Mouse (Mus musculus) WW6 (cell line): Measurements from ENCODE around the gene Rab14.
A peak's percentile ranks its signal among the peaks of the same experiment; 100 is the strongest.

ENCODE experiments used
- DNase-seq: peaks from one replicate; pipeline ENCODE4 v3.0.0-alpha.2; 2013; ENCODE audit warnings: low read depth, low spot score

Gene Rab14

GRCm38 (mm10) chr2:35199971-35200897, 686 bp downstream of the Rab14 start:
- DNase-seq = no peak

- no peak for DNase-seq
Measured at GRCm38 (mm10) chr2:35199541-35199940, 1.4 kb downstream of the Rab14 start.

DNA sequence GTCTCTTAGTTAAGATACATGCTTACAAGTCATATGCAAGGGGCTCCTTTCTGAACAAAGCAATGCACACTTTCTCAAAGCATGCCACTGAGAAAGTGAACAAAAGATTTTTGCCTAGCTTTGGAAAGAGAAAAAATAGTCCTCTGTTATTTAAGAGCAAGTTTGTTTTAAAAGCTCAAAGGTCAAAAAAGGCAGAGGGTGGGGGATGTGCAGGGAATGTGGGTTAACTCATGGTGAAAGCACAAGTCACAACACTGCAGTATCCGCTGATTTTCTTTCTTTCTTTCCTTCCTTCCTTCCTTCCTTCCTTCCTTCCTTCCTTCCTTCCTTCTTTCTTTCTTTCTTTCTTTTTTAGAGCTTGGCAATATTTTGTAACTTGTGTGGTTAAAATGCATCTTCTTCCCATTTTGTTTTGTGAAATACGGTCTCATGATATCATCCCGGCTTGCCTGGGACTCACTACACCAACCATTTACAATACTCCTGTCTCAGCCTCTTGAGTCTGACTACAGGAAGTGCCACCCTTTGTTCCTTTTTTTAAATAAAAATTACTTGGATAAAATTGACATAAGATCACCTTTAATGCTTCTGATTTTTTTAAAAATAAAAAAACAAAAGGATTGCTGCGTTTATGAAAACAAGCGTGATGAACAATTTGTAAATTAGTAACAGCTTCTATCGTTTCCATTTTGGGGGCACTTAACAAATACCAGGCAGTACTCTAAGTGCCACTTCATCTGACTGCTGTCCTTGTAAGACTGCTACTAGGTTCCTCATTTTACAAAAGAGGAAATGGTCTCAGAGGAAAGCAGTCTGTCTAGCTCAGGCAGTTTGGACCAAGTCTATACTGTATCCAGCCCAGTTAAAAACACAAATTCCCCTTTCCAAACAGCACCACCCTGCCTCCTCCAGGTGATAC, 5.0 kb downstream of the Rab14 start:
- no peak for DNase-seq

GRCm38 (mm10) chr2:35193976-35194375, 6.9 kb downstream of the Rab14 start:
- no peak for DNase-seq

- DNase-seq = no peak
Measured at GRCm38 (mm10) chr2:35188929-35189328, 12.0 kb downstream of the Rab14 start.

GRCm38 (mm10) chr2:35183115-35183673, 17.7 kb downstream of the Rab14 start:
- no peak for DNase-seq

- DNase-seq = no peak
Measured at GRCm38 (mm10) chr2:35178153-35178552, 22.8 kb downstream of the Rab14 start.

DNA sequence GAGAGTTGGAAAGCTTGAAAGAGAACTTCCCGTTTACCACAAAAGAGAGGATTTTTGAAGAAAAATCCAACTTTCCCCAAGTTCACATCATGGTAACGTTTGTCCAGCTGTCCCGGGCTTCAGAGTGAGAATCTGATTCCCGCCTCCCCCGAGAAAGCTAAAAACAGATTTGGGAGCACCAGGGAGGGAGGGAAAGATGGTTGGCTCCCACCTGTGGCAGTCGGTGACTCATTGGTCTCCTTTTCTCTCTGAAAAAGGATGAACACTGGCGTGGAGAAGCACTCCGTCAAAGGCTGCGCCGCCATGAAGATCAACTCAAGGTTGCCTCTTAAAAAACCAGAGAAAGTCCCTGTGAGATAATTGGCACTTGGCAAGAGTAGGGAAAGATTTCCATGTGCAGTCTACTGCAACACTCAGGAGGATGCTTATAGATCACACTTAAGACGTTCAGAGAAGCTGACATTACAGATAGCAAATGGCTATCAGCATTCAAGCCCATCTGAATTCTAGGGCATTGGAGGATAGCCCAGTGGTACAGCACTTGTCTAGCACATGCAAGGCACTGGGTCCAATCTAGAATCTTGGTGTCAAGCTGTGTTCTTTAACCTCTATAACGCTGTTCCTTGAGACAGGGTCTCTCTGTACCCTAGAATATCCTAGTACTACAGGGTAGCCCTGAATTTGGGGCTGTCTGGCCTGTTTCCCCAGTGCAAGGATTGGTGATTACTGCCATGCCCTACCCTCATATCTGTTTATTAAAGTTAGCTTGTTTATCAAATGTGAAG, 25.4 kb downstream of the Rab14 start:
- no peak for DNase-seq

DNA sequence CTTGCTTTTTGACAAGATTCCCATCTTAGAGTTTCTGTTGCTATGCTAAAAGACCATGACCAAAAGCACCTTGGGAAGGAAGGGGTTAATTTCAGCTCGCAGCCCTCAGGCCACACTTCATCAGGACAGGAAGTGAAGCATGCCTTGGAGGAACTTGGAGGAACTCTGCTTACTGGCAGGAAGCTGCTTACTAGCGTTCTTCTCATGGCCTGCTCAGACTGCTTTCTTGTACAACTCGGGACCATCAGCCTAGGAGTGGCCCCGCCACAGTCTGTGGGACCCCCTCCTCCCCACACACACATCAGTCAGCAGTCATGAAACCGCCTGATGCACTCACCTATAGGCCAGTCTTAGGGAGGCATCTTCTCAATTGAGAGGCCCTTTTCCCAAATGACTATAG, 26.8 kb downstream of the Rab14 start:
- DNase-seq = no peak

DNA sequence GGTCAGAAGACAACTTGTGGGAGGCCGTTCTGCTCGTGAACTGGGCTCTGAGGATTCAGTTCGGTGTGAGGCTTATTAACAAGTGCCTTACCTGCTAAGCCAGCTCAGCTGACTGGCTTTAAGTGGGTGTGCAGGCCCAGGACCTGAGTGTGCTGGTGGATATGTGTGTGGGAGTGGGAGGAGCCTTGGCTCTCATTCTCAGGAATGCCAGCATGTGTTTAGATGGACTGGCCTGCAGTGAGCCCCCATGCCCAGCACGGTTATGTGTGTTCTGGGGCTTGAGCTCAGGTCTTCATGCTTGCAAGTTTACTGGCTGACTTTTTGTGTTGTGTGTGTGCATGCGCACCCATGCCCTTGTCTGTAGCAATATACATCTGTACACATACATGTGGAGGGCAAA, 27.3 kb downstream of the Rab14 start:
- DNase-seq = no peak

GRCm38 (mm10) chr2:35172246-35172645, 28.7 kb downstream of the Rab14 start:
- no peak for DNase-seq

DNA sequence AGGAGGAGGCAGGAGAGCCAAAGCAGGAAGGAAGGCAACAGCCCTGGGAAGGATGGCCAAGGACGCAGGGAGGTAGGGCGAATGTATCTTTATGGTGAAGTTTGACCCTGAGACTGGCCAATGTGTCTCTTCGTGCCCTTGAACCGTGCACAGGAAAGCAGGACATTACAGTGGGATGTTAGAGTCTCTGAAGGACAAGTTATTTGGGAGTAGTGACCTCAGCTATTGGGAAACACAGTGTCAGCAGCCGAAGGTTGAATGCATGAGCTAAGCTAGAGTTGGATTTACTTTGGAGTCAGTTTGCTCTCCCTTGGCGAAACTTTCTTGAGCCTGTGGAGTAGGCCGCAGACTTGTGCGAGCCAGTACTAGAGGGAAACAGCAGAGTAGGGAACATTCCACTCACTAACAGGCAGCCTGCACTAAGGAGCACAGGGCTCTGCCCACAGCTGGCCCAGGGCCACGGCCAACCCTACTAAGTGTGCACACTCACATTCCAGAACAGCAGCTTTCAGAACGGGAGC, 29.5 kb downstream of the Rab14 start:
- no peak for DNase-seq

DNA sequence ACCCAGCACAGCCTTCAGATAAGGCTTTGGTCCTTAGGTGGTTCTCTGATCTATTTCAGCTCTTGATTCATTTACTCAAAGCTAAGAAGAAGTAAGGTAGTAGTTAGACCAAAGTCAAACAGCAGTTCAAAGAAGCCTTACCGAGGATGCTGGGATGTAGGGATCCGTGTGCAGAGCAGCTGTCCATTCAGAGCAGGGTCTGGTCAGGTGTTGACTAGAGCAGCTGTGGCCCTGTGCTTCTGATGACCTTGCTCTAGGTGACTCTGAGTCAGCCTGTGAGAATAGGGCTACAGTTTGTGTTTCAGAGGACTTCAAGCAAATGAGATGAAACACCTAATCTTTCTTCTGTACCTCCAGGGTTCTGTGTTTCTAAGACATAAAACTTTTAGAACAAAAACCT, 31.5 kb downstream of the Rab14 start:
- no peak for DNase-seq

DNA sequence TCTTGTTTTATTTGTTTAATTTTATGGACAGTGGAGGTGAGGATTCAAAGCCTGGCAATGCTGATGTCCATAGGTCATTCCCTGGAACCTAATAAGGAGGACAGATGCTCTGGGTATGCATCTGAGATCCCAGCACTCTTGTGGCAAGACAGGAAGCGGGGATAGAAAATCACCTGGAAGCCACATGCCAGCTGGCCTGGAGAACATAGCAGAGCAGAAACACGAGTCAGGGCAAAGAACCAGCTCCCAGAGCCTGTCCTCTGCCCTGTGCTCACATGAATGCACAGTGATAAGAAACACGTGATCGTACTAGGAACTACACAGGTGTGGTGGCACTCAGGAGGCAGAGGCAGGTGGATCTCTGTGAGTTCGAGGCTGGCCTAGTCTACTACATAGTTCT, 34.1 kb downstream of the Rab14 start:
- no peak for DNase-seq

DNA sequence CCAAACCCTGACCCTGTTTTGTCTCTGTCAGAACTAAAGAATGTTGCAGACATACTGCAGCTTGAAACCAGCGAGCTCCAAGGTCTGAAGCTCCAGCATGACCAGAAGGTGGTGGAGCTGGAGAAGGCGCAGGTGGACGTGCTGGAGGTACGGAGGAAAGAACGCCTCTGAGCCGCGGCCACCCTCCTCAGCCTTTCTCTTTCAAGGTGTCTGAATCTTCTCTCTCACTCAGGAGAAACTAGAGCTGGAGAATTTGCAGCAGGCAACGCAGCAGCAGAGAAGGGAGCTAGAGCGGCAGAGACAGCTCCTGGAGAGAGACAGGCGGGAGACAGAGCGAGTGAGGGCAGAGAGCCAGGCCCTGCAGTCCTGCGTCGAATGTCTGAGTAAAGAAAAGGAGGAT, 35.5 kb downstream of the Rab14 start:
- DNase-seq = no peak

DNA sequence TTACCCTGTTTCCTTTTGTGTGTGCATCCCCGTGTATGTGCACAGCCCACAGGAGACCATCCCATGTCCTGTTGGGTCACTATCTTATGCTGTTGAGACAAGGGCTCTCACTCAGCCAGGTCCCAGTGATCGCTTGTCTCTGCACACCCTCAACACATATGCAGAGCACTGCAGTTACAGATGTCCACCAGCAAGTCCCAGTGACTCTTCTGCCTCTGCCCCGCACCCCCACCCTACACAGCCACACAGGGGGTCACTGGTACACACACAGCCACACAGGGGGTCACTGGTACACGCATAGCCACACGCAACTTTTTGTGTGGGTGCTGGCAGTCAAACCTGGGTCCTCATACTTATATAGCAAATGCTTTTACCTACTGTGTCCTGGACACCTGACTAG, 37.5 kb downstream of the Rab14 start:
- DNase-seq = no peak

GRCm38 (mm10) chr2:35161846-35162488, 39.0 kb downstream of the Rab14 start:
- DNase-seq = no peak

DNA sequence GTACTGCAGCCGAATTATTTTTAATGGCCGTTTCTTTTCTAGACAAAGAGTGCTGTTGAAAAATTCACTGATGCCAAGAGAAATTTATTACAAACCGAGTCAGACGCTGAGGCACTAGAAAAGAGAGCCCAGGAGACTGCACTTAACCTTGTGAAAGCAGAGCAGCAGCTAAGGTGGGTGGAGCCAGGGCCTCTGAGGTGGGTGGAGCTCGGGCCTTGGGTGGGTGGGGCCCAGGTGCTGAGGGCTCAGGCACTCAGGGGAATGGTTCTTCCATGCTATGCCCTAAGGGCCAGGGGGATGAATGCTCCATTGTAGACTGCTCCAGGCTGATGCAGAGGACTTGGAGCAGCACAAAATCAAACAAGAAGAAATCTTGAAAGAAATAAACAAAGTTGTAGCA, 40.7 kb downstream of the Rab14 start:
- DNase-seq = peak; percentile 38

- no peak for DNase-seq
Measured at GRCm38 (mm10) chr2:35158358-35158757, 42.6 kb downstream of the Rab14 start.

DNA sequence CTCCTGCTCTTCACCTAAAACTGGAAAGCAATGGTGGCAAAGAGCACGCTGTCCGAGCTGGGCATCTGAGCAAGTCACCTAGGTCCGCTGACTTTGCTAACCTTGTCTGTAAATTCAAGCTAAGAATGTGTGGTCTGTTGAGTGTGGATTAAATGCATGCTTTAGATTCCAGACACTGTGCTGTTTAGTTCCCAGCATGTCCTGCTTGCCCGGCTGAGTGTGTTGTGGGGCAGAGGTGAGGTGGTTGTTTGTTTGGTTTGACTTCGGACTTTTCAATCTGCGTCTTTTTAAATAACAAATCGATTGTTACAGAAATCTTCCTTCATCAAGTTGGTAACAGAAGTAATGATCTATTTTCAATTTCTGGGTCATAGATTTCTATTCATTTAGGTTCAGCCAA, 43.1 kb downstream of the Rab14 start:
- no peak for DNase-seq

DNA sequence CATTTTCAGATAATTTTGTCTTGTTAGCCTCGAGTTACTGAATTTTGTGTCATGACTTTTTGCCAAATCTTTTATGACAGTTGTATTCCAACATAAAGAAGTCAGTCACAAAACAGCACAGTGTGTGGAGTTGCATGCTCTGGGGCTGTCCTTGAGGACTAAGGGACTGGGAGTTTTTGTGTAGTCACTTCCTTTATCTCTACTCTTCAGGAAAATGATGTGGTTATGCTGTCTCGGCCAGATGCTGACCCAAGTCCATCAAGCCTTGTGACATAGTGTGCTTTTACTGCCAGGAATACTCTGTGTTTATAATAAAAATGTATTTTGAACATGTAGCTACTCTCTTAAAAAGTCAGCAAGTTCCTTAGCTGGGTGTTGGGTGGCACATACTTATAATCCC, 43.9 kb downstream of the Rab14 start:
- no peak for DNase-seq
